Comparison of ENCODE assay signal across 8 mouse cellular contexts in the genomic region with DNA sequence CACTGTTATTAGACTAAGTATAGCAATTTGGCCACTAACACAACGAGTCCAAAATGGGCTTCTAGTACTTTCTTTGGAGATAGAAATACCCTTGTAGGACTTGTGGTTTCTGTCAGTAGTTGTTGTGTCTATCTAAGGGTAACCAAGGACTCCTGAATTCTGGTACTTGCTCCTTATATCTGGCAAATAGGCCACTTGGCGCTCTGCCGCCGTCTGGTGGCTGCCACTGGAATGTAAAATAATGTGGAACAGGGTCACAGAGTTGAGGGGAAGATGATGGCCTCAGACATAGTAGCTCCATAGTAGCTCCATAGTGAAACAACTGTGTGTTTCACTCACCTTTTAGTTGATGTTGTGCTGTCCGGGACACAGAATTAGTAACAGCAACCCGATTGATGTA. TPM values are rescaled to one million over a fixed set of nuclear protein-coding genes. Genes with fewer than 3 reads are reported as not detected.
DNase-seq lines count a peak whose midpoint lies in the region; ATAC-seq and TF ChIP-seq lines count a peak whose summit lies in the region.

No protein-coding gene starts in this region.

- H3K4me1 ChIP-seq in hindbrain, embryonic 14.5 days (replicated peaks; ENCODE audit: control insufficient read depth, insufficient read depth, low read length), result no peaks in the 10 kb centered on the region
- H3K4me1 ChIP-seq in hindbrain, embryonic 12.5 days, result no peaks in the 10 kb centered on the region
- peaks cover 5 to 30% of the 10 kb centered on the region in 2 experiments for H3K4me1 ChIP-seq in CH12.LX (ENCODE audit: control insufficient read depth in 1 of 2, insufficient read depth in 2 of 2)

- WGBS in hindbrain, embryonic 14.5 days, result 59% methylated on average over 6 of the region's 6 CpGs
- WGBS in hindbrain, embryonic 12.5 days, result 60% methylated on average over 6 of the region's 6 CpGs

- no peak for TF ChIP-seq EP300 in CH12.LX (IDR thresholded peaks at IDR 0.05; ENCODE audit: low read length)

- DNase-seq in hindbrain, embryonic 14.5 days (ENCODE audit: low spot score), result peak; percentile 32
- peak; percentile 59 for DNase-seq in CH12.LX (ENCODE audit: extremely low read depth)
- peak; percentile 41 for DNase-seq in brain, adult 2 months (ENCODE audit: low read depth, low spot score)
- peak; percentile 12 to 15 for DNase-seq in frontal cortex, postnatal 25 days (ENCODE audit: low spot score in 2 of 2)
- peak; percentile 6 to 14 for DNase-seq in layer of hippocampus, postnatal 14 days (ENCODE audit: low spot score in 2 of 2)
- DNase-seq in natural killer cell, adult 2 months (ENCODE audit: low spot score in 2 of 2), result peak; percentile 13 to 62
- DNase-seq in thymus, postnatal 14 days, result peak; percentile 82

- no peak overlapping the region for H3K27ac ChIP-seq in hindbrain, embryonic 14.5 days
- H3K27ac ChIP-seq in hindbrain, embryonic 12.5 days, result no peak overlapping the region
- H3K27ac ChIP-seq in CH12.LX (ENCODE audit: insufficient read depth, low read depth), result no peak overlapping the region

- no peaks in the 10 kb centered on the region for H3K9me3 ChIP-seq in hindbrain, embryonic 14.5 days (ENCODE audit: control insufficient read depth, low read length)
- no peaks in the 10 kb centered on the region for H3K9me3 ChIP-seq in hindbrain, embryonic 12.5 days (replicated peaks)
- no peaks in the 10 kb centered on the region for H3K9me3 ChIP-seq in CH12.LX (replicated peaks; ENCODE audit: low read length)

- dilution Hi-C loops in CH12.LX (cut with MboI; ENCODE audit: extremely low pct_ligation_motif_present, extremely low pct_unique_long_range_greater_than_20kb, low sequenced_read_pairs), result no loop called here

- H3K4me3 ChIP-seq in hindbrain, embryonic 14.5 days (replicated peaks; ENCODE audit: low read length), result no peak overlapping the region
- no peak overlapping the region for H3K4me3 ChIP-seq in hindbrain, embryonic 12.5 days
- no peak overlapping the region for H3K4me3 ChIP-seq in CH12.LX (replicated peaks in 1 of 3; ENCODE audit: low read depth in 2 of 3, low read length in 2 of 3, poor library complexity in 1 of 3)

- TF ChIP-seq CTCF in CH12.LX (conservative IDR thresholded peaks at IDR 0.05 in 1 of 2, IDR thresholded peaks at IDR 0.05 in 1 of 2; ENCODE audit: low read depth in 2 of 2, low read length in 2 of 2), result peak; percentile 97

- in situ Hi-C loops in CH12.LX (cut with MboI; ENCODE audit: low pct_ligation_motif_present, low pct_unique_long_range_greater_than_20kb, low sequenced_read_pairs), result loop anchor here (5.0 kb wide), 1 partner anchor 98 kb away; no protein-coding TSS in a partner anchor

- no peak overlapping the region for H3K4me2 ChIP-seq in hindbrain, embryonic 14.5 days (replicated peaks)
- H3K4me2 ChIP-seq in hindbrain, embryonic 12.5 days (replicated peaks), result no peak overlapping the region
- H3K4me2 ChIP-seq in CH12.LX (ENCODE audit: insufficient read depth, low read depth, poor library complexity, severe bottlenecking), result no peak overlapping the region

- no peak overlapping the region for H3K9ac ChIP-seq in hindbrain, embryonic 14.5 days
- H3K9ac ChIP-seq in hindbrain, embryonic 12.5 days, result no peak overlapping the region
- H3K9ac ChIP-seq in CH12.LX (ENCODE audit: insufficient read depth, low read depth), result no peak overlapping the region

- H3K27me3 ChIP-seq in hindbrain, embryonic 14.5 days (ENCODE audit: control insufficient read depth, insufficient read depth, low read length), result no peaks in the 10 kb centered on the region
- no peaks in the 10 kb centered on the region for H3K27me3 ChIP-seq in hindbrain, embryonic 12.5 days
- H3K27me3 ChIP-seq in CH12.LX (replicated peaks), result no peaks in the 10 kb centered on the region

- no peaks in the 10 kb centered on the region for H3K36me3 ChIP-seq in hindbrain, embryonic 14.5 days (replicated peaks; ENCODE audit: control insufficient read depth, insufficient read depth)
- H3K36me3 ChIP-seq in hindbrain, embryonic 12.5 days, result no peaks in the 10 kb centered on the region; the same call in 1 of the 2 replicates
- H3K36me3 ChIP-seq in CH12.LX (replicated peaks in 1 of 2; ENCODE audit: control insufficient read depth in 1 of 2, insufficient read depth in 1 of 2, low read length in 1 of 2), result no peaks in the 10 kb centered on the region

- no peak for TF ChIP-seq POLR2A in CH12.LX (IDR thresholded peaks at IDR 0.05; ENCODE audit: low read depth, low read length)

- no peak for ATAC-seq in hindbrain, embryonic 14.5 days (ENCODE audit: low FRiP score)
- ATAC-seq in hindbrain, embryonic 12.5 days (ENCODE audit: low FRiP score), result no peak

- H3K79me2 ChIP-seq in CH12.LX (replicated peaks; ENCODE audit: control insufficient read depth, extremely low read depth, insufficient read depth, poor library complexity, severe bottlenecking), result no peaks in the 10 kb centered on the region

- TF ChIP-seq RAD21 in CH12.LX (IDR thresholded peaks at IDR 0.05; ENCODE audit: low read depth, low read length), result peak; percentile 90

TF ChIP-seq in CH12.LX, 34 proteins besides CTCF, POLR2A, EP300 and RAD21:
- TF ChIP-seq ZC3H11A (IDR thresholded peaks at IDR 0.05; ENCODE audit: low read depth, low read length) (peak; percentile 91), HCFC1 (IDR thresholded peaks at IDR 0.05; ENCODE audit: low read depth, low read length) (no peak), SMC3 (IDR thresholded peaks at IDR 0.05; ENCODE audit: low read depth, low read length) (peak; percentile 100)

RNA-seq across cellular contexts. Expression of gene Fgfbp1, which starts 8.7 kb away (rescaled TPM):
- polyA plus RNA-seq in hindbrain, embryonic 14.5 days (2014; fragmentation: Nextera tagmentation; extraction: Ambion mirVana), result 5.5 and 5.8 TPM in 2 replicates
- polyA plus RNA-seq in hindbrain, embryonic 12.5 days (2016; fragmentation: Nextera tagmentation; extraction: Ambion mirVana), result 0.94 and 1.1 TPM in 2 replicates
- total RNA-seq in CH12.LX (2012; rRNA removed) (not detected in 2 replicates), CH12.LX (2014; rRNA removed) (not detected in 2 replicates)
- not detected in 2 replicates for polyA plus RNA-seq in CH12.LX (2012; ENCODE audit: insufficient read length, low read depth)
- total RNA-seq in layer of hippocampus, postnatal 14 days (2021), result 1 to 10 TPM; 1.3 to 1.8 TPM

Comparison
In these comparisons a context has a peak if more than half of its experiments do, and no peak if none do; other contexts are left out.
1. DNase-seq: peak in every context shown above with its lines; median percentile 82 in thymus, postnatal 14 days; 59 in CH12.LX; 41 in brain, adult 2 months; 38 in natural killer cell, adult 2 months; 32 in hindbrain, embryonic 14.5 days; 14 in frontal cortex, postnatal 25 days; 10 in layer of hippocampus, postnatal 14 days.